Mouse (Mus musculus): ENCODE data around the gene Rsph14.

Rsph14 gene

DNA sequence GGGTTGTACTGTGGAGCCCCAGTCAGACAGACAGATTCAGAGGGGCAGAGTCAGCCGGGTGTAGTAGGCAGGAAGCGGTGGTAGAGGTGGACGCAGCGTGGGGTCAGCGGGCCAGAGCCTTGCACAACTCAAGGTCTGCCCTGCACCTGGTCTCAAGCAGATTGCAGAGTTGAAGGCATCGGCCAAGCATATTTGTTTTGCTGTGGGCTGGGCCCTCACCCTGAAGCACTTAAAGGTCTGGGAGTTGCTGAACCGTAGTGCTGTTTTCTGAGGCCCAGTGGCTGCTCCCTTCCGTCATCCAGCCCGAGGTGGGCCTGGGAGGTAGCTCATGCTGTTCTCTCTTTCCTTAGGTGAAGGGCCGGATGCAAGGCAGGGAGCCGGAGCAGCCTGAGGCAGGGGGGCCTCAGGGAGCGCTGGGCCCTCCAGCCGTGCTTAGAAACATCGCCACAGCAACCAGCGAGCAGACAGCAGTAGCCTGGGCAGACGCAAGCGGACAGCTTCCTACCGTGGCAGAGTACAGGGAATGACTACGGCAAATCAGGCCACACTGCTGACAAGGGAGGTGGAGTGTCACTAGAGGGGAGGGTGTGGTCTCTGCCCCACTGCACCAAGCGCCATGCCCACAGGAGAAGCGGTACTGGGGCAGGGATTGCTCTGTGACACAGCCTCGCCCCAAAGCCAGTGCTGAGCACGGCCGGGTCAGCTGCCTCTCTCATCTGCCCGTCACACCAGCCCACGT lies 41.6 kb downstream of the Rsph14 start:
- no peak for DNase-seq (ENCODE audit: low spot score)

DNA sequence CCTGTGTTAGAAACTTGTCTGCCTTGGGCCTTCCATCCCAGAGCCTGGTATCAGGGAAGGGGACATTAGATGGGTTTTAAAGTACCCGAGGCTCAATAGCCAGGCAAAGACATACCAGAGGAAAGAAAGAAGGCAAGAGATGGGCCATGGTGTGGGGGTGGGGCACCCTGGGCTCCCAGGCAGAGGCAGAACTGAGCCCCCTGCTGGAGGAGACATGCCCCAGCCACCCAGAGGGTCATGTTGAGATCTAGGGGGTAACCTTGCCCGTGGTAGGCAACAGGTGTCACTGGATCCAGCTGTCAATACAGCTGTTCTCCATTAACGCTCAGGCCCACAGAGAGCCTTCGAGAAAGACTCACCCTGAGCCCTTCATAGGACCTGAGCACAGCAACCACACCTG lies 42.6 kb downstream of the Rsph14 start:
- DNase-seq (ENCODE audit: low spot score) = no peak

- DNase-seq (ENCODE audit: low spot score) = no peak
Measured at GRCm38 (mm10) chr10:74987698-74988470, 44.5 kb downstream of the Rsph14 start.

DNA sequence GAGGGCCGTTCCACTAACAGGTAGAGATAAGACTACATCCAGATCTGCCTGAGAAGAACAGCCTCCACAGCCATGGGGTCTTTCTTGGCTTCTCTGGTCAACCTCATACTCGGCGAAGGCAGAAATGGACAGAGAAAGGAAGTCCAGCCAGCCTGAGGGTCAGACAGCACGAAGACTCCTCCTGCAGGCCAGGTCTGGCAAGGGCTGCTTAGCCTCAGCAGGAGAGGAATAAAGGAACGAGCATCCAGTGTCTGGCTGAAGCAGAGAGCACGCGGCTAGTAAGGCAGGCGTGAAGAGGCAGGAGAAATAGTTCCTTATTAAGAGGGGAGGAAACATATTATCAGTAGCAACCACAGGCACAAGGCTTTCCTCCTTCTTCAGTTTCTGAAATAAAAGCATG lies 49.2 kb downstream of the Rsph14 start:
- no peak for DNase-seq (ENCODE audit: low spot score)

GRCm38 (mm10) chr10:74981159-74981558 lies 51.2 kb downstream of the Rsph14 start:
- DNase-seq (ENCODE audit: low spot score) = no peak

- DNase-seq (ENCODE audit: low spot score) = no peak
Measured at GRCm38 (mm10) chr10:74978056-74978455, 54.3 kb downstream of the Rsph14 start.

- DNase-seq (ENCODE audit: low spot score) = no peak
Measured at GRCm38 (mm10) chr10:74976429-74976828, 56.0 kb downstream of the Rsph14 start.

DNA sequence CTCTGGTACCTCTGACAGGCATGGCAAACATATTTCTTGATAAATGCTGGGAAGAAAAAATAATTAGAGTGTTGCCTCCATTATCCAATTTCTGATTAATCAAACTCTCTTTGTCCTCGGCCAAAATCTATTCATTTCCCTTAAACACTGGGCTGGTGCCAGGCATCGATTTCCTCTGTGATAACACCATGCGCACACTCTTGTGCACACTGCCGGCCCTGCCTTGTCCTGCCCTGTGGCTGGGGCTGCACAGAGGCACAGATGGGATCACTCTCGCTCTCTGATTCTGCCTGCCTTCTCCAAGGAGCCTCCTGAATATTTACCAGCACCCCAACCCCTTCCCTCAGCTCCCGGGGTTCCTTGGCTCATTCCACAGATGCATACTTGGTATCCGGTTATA lies 56.8 kb downstream of the Rsph14 start:
- DNase-seq (ENCODE audit: low spot score) = no peak

- DNase-seq (ENCODE audit: low spot score) = no peak
Measured at GRCm38 (mm10) chr10:74973026-74973425, 59.4 kb downstream of the Rsph14 start.

- DNase-seq (ENCODE audit: low spot score) = no peak
Measured at GRCm38 (mm10) chr10:74969266-74969665, 63.1 kb downstream of the Rsph14 start.

GRCm38 (mm10) chr10:74967651-74968267 lies 64.6 kb downstream of the Rsph14 start:
- DNase-seq (ENCODE audit: low spot score) = peak; percentile 32

- DNase-seq (ENCODE audit: low spot score) = peak; percentile 99
Measured at GRCm38 (mm10) chr10:74966850-74967451, 65.4 kb downstream of the Rsph14 start, which contains the start of gene Gnaz. Gnaz (plus strand) TSS chr10:74967177.

- DNase-seq (ENCODE audit: low spot score) = no peak
Measured at GRCm38 (mm10) chr10:74964380-74964779, 68.0 kb downstream of the Rsph14 start.

DNA sequence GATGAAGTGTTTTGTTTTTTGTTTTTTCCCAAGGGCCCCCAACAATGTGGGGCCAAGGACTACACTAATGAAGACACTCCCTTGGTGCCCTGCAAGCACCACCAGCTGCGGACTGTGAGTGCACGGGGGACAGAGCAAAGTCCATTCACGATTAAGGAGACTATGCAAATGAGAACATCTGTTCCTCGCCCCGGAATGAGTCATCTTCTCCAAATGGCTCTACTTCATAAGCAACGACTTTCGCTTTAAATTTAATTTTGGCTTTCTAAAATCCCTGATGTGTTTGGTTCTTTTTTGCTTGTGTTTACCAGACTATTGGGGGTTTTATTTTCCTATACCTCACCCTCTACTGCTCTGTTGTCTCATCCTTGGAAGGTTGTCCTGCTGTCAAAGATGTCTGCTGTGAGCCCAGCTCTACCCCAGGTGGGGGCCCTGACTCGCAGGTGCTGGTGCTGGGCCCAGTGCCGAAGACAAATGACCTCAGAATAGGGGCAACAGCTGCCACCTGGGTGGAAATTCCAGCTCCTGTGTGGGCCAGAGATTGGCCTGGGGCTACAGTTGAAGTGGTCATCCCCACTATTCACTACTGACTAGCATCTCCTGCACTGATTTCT lies 79.4 kb downstream of the Rsph14 start:
- no peak for DNase-seq (ENCODE audit: low spot score)

DNA sequence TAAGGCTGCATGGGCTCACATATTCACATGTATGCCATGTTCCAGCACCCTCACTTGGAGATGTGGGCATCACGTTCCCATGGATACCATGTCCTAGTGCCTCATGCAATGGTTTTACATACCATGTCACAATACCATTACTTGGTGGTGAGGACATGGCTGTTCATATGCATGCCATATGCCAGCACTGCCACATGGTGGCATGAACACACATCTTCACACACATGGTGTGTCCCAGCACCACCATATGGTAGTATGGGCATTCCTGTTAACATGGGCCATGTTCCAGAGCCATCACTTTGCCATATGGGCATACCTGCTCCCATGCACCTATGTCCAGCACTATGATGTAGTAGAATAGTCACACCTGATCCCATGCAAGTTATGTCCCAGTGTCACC lies 91.6 kb downstream of the Rsph14 start:
- DNase-seq (ENCODE audit: low spot score) = no peak

GRCm38 (mm10) chr10:74939300-74939699 lies 93.1 kb downstream of the Rsph14 start:
- peak; percentile 42 for DNase-seq (ENCODE audit: low spot score)

- DNase-seq (ENCODE audit: low spot score) = no peak
Measured at GRCm38 (mm10) chr10:74938410-74938809, 94.0 kb downstream of the Rsph14 start.

DNA sequence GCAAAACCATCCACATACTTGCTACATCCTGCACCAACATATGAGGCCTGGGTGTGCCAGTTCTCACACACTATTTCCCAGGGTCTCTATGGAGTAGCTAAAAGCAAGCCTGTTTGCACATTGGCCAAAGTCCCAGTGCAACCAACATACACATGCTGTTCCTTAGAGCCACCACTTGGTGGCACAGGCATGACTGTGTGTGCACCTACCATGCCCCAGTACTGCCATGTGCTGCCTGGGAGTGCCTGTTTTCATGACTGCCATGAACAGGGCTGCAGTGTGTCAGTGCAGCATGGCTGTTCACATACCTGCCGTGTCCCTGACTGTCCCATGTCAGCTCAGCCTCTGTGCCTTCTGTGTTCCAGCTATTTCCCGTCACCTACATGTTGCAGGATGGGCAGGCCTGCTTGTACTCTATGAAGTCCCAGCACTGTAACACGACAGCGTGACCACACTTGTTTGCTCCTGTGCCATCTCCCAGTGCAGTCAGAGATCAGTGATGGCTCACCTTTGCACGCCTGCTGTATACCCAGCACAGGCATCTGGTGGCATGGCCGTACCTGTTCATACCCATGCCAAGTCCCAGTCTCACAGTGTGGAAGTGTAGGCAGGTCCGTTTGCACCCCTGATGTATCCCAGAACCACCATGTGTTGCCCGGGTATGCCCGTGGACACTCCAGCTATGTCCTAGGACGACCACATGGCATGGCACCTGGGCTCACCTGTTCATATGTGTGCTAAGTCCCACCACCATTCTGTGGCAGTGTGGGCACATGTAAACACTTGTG lies 95.2 kb downstream of the Rsph14 start:
- peak; percentile 44 for DNase-seq (ENCODE audit: low spot score)

GRCm38 (mm10) chr10:74935016-74935415 lies 97.4 kb downstream of the Rsph14 start:
- peak; percentile 66 for DNase-seq (ENCODE audit: low spot score)

DNA sequence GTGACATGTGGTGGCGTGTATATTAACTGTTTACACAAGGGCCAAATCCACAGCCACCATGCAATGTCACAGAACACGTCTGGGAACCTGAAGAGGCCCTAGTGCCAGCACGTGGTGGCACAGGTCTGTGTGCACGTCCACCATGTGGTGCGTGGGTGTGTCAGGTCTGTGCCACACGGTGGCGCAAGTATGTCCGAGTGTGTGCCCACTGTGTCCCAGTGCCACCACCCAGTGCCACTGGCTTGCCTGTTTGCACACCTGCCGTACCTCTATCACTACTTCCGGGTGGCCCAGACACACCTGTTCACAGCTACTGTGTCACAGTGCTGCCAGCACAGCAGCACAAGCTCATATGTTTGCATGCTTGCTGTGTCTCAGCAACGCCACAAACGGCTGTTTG lies 97.9 kb downstream of the Rsph14 start:
- DNase-seq (ENCODE audit: low spot score) = no peak

DNA sequence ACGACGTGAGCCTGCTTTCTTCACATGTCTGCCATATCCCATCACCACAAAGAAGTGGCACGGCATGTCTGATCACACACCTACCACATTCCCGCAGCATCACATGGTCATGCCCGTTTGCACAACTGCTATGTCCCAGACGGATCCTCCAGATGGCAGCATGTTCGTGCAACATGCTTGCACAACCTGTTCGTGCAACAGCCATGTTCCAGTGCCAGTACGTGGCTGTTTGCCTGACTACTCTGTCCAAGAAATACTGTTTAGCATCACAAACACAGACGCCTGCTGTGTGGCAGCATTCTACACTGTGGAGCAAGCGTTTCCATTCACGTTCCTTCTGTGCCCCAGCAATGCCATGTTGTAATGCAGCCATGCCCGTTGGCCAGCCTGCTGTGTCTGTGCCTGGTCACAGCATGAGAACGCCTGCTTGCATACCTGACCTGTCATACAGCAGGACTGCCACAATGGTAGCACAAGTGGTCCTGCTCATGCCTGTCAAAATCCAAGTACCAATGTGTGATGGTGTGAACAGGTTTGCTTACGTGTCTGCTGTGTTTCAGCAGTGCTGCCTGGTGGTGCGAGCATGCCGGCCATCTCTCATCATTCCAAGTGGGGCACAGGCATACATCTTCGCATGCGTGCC lies 98.7 kb downstream of the Rsph14 start:
- no peak for DNase-seq (ENCODE audit: low spot score)

Data from retina, embryonic 14.5 days (tissue).